ENCODE assay signal across 23 mouse cellular contexts in the genomic region with DNA sequence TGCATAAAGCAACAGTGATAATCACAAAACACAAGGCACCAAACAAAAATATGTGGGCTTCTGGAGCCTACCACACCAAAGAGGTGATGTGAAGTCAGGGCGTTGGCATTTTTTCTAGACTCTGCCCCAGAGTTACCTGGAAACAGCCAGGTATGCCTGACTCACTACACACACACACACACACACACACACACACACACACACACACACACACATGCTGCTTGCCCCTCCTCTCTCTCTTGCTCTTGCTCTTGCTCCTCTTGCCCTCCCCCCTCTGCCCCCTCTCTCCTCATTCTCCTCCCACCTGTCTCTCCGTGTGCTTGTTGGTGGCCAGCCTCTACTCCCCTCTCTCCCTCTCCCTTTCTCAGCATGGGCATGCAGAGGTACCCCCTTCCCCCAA. TPM values are rescaled to one million over a fixed set of nuclear protein-coding genes. Genes with fewer than 3 reads are reported as not detected.
"Had no signal": no experiment of that assay in that cellular context is flagged by ENCODE, and none has a peak within 500 bp of the region (broad histone marks: within the 10 kb centered on the region; RNA-seq: fewer than 3 reads in every experiment).

No protein-coding gene starts in this region.

- H3K36me3 ChIP-seq: kidney, embryonic 15.5 days; limb, embryonic 10.5 days; limb, embryonic 13.5 days; liver, embryonic 12.5 days; liver, embryonic 15.5 days; lung, embryonic 15.5 days; midbrain, embryonic 12.5 days; neural tube, embryonic 13.5 days had no signal

- H3K27me3 ChIP-seq: kidney, embryonic 15.5 days; limb, embryonic 13.5 days; liver, embryonic 15.5 days; lung, embryonic 15.5 days; midbrain, embryonic 12.5 days; neural tube, embryonic 13.5 days had no signal

- DNase-seq: kidney, adult 11 months; kidney, adult 8-10 months; kidney, postnatal 10 days; kidney, postnatal 36 days; layer of hippocampus, adult 9-11 months; liver; lung, adult 18-20 months; lung, postnatal 10 days; lung, postnatal 36 days; retina, postnatal 1 day; right cerebral cortex, postnatal 25 days; spleen, adult 18-20 months; thymus, postnatal 36 days had no signal

- H3K9me3 ChIP-seq: kidney, embryonic 15.5 days; limb, embryonic 10.5 days; limb, embryonic 13.5 days; liver, embryonic 12.5 days; liver, embryonic 15.5 days; lung, embryonic 15.5 days; megakaryocyte, embryonic 14.5 days; midbrain, embryonic 12.5 days; neural tube, embryonic 13.5 days had no signal

- ATAC-seq: liver, embryonic 12.5 days had no signal

- H3K9ac ChIP-seq: kidney, embryonic 15.5 days; limb, embryonic 13.5 days; liver, embryonic 12.5 days; liver, embryonic 15.5 days; lung, embryonic 15.5 days; midbrain, embryonic 12.5 days had no signal

- H3K4me1 ChIP-seq: kidney, embryonic 15.5 days; limb, embryonic 13.5 days; liver, embryonic 12.5 days; liver, embryonic 15.5 days; lung, embryonic 15.5 days; midbrain, embryonic 12.5 days; neural tube, embryonic 13.5 days had no signal

- H3K27ac ChIP-seq: kidney, embryonic 15.5 days; limb, embryonic 10.5 days; limb, embryonic 13.5 days; liver, embryonic 12.5 days; liver, embryonic 15.5 days; lung, embryonic 15.5 days; midbrain, embryonic 12.5 days; neural tube, embryonic 13.5 days had no signal

- H3K4me3 ChIP-seq: kidney, embryonic 15.5 days; limb, embryonic 10.5 days; limb, embryonic 13.5 days; liver, embryonic 12.5 days; liver, embryonic 15.5 days; lung, embryonic 15.5 days; megakaryocyte, embryonic 14.5 days; midbrain, embryonic 12.5 days; myocyte; neural tube, embryonic 13.5 days had no signal

- H3K4me2 ChIP-seq: kidney, embryonic 15.5 days; limb, embryonic 13.5 days; liver, embryonic 12.5 days; liver, embryonic 15.5 days; lung, embryonic 15.5 days; midbrain, embryonic 12.5 days; neural tube, embryonic 13.5 days had no signal

RNA-seq across cellular contexts. Expression of a gene that starts 33.7 kb away (rescaled TPM):
- polyA plus RNA-seq: myocyte had no signal
